Mouse (Mus musculus) midbrain, embryonic 12.5 days (tissue): Measurements from ENCODE around the gene Syn3. TPM values are rescaled to one million over a fixed set of nuclear protein-coding genes. Genes with fewer than 3 reads are reported as not detected.
"Not testable (repeated sequence)": the region's sequence is repeated elsewhere in the genome, so short reads cannot be mapped to it uniquely, and the experiment has no call there.

Source experiments
- ATAC-seq: fragments of 200-750 bp; cut with Nextera tagmentation; 2 replicates; pipeline ENCODE4 v1.8.0; 2017; ENCODE audit warnings: low read depth, moderate TSS enrichment, moderate library complexity; ENCODE audit not compliant: low FRiP score
- H3K27ac ChIP-seq: fragments of 300-500 bp; sonication (generic); replicated peaks from 2 replicates; pipeline ENCODE4 v1.5.1; 2016; ENCODE audit warnings: mild to moderate bottlenecking
- H3K27me3 ChIP-seq: fragments of 300-500 bp; sonication (generic); 2 replicates; pipeline ENCODE4 v1.6.1; 2016; ENCODE audit warnings: mild to moderate bottlenecking
- H3K36me3 ChIP-seq: fragments of 300-500 bp; sonication (generic); 2 replicates; pipeline ENCODE4 v1.6.1; 2016
- H3K4me1 ChIP-seq: fragments of 300-500 bp; sonication (generic); 2 replicates; pipeline ENCODE4 v1.6.1; 2016
- H3K4me2 ChIP-seq: fragments of 300-500 bp; sonication (generic); replicated peaks from 2 replicates; pipeline ENCODE4 v1.6.1; 2016; ENCODE audit warnings: mild to moderate bottlenecking, moderate library complexity
- H3K4me3 ChIP-seq: fragments of 300-500 bp; sonication (generic); 2 replicates; pipeline ENCODE4 v1.5.1; 2016; ENCODE audit warnings: mild to moderate bottlenecking
- H3K9ac ChIP-seq: fragments of 300-500 bp; sonication (generic); replicated peaks from 2 replicates; pipeline ENCODE4 v1.6.1; 2016; ENCODE audit warnings: mild to moderate bottlenecking, moderate library complexity
- H3K9me3 ChIP-seq: fragments of 300-500 bp; sonication (generic); 2 replicates; pipeline ENCODE4 v1.6.1; 2016; ENCODE audit warnings: mild to moderate bottlenecking
- WGBS: fragments of 180-500 bp; shearing (Covaris S2); methylation state at CpG from one replicate; pipeline ENCODE4 v1.1.7; 2016; 5-methylcytosine and 5-hydroxymethylcytosine counted together
- polyA plus RNA-seq: library from polyadenylated mRNA; unstranded; fragments of >200 nt; fragmentation: Nextera tagmentation; extraction: Ambion mirVana; gene quantifications from 2 replicates; pipeline ENCODE4 v1.2.1, GENCODE M21; 2016

Syn3 gene
- polyA plus RNA-seq, 1 experiment from 2014 or later, result 7.3 TPM

- ATAC-seq, result no peak
- Histone ChIP-seq H3K9ac (no peak overlapping the region), H3K27ac (no peak overlapping the region), H3K4me3 (no peak overlapping the region), H3K27me3 (no peaks in the 10 kb centered on the region), H3K9me3 (no peaks in the 10 kb centered on the region), H3K4me2 (no peak overlapping the region), H3K4me1 (no peaks in the 10 kb centered on the region), H3K36me3 (0 out of 2 replicates have a peak, but pooled peaks cover 5% of the 10 kb centered on the region)
- 87% methylated on average over 10 of the region's 10 CpGs for WGBS
Observed at GRCm38 (mm10) chr10:86052818-86053522, 445.7 kb downstream of the Syn3 start.

- Histone ChIP-seq H3K4me1 (no peaks in the 10 kb centered on the region), H3K27me3 (no peaks in the 10 kb centered on the region), H3K36me3 (no peaks in the 10 kb centered on the region), H3K4me2 (no peak overlapping the region), H3K27ac (no peak overlapping the region), H3K4me3 (no peak overlapping the region), H3K9me3 (no peaks in the 10 kb centered on the region), H3K9ac (no peak overlapping the region)
- no peak for ATAC-seq
- WGBS, result 86% methylated on average over 2 of the region's 2 CpGs
Observed at GRCm38 (mm10) chr10:86050522-86050921, 448.2 kb downstream of the Syn3 start.

- WGBS, result 90% methylated on average over 9 of the region's 9 CpGs
- no peak for ATAC-seq
- H3K4me1 ChIP-seq, result no peaks in the 10 kb centered on the region
Observed at GRCm38 (mm10) chr10:86047786-86048185, 450.9 kb downstream of the Syn3 start.

GRCm38 (mm10) chr10:86046371-86046770 is 452.3 kb downstream of the Syn3 start:
- Histone ChIP-seq H3K9ac (no peak overlapping the region), H3K4me1 (no peaks in the 10 kb centered on the region), H3K4me3 (no peak overlapping the region), H3K9me3 (no peaks in the 10 kb centered on the region), H3K4me2 (no peak overlapping the region), H3K27me3 (no peaks in the 10 kb centered on the region), H3K27ac (no peak overlapping the region), H3K36me3 (no peaks in the 10 kb centered on the region)
- ATAC-seq, result no peak
- 96% methylated on average over 1 of the region's 1 CpGs for WGBS

More at GRCm38 (mm10) chr10:86047786-86048185, 450.9 kb downstream of the Syn3 start:
- Histone ChIP-seq H3K9ac (no peak overlapping the region), H3K4me2 (no peak overlapping the region), H3K4me3 (no peak overlapping the region), H3K27ac (no peak overlapping the region), H3K36me3 (no peaks in the 10 kb centered on the region), H3K27me3 (no peaks in the 10 kb centered on the region), H3K9me3 (no peaks in the 10 kb centered on the region)

GRCm38 (mm10) chr10:86044066-86044465 is 454.6 kb downstream of the Syn3 start:
- H3K27me3 ChIP-seq, result no peaks in the 10 kb centered on the region
- H3K4me1 ChIP-seq, result no peaks in the 10 kb centered on the region
- H3K9me3 ChIP-seq, result no peaks in the 10 kb centered on the region
- no peak overlapping the region for H3K9ac ChIP-seq
- 81% methylated on average over 8 of the region's 8 CpGs for WGBS
- no peak overlapping the region for H3K4me2 ChIP-seq
- no peaks in the 10 kb centered on the region for H3K36me3 ChIP-seq
- no peak overlapping the region for H3K4me3 ChIP-seq
- no peak overlapping the region for H3K27ac ChIP-seq
- no peak for ATAC-seq

- Histone ChIP-seq H3K27ac (no peak overlapping the region), H3K4me3 (no peak overlapping the region), H3K9ac (no peak overlapping the region), H3K9me3 (no peaks in the 10 kb centered on the region), H3K4me2 (no peak overlapping the region), H3K27me3 (no peaks in the 10 kb centered on the region), H3K36me3 (no peaks in the 10 kb centered on the region), H3K4me1 (no peaks in the 10 kb centered on the region)
- 86% methylated on average over 4 of the region's 4 CpGs for WGBS
- ATAC-seq, result no peak
Observed at GRCm38 (mm10) chr10:86043651-86044050, 455.0 kb downstream of the Syn3 start.

- H3K4me1 ChIP-seq, result no peaks in the 10 kb centered on the region
- WGBS, result 92% methylated on average over 2 of the region's 2 CpGs
- 0 out of 2 replicates have a peak, but pooled peaks cover 3% of the 10 kb centered on the region for H3K36me3 ChIP-seq
- no peaks in the 10 kb centered on the region for H3K9me3 ChIP-seq
- no peaks in the 10 kb centered on the region for H3K27me3 ChIP-seq
- H3K4me3 ChIP-seq, result no peak overlapping the region
- H3K9ac ChIP-seq, result no peak overlapping the region
- no peak overlapping the region for H3K27ac ChIP-seq
- H3K4me2 ChIP-seq, result no peak overlapping the region
- ATAC-seq, result no peak
Observed at GRCm38 (mm10) chr10:86034007-86034728, 464.5 kb downstream of the Syn3 start.

GRCm38 (mm10) chr10:86032517-86032916 is 466.2 kb downstream of the Syn3 start:
- ATAC-seq, result no peak
- H3K9ac ChIP-seq, result no peak overlapping the region
- no peak overlapping the region for H3K27ac ChIP-seq
- 86% methylated on average over 3 of the region's 3 CpGs for WGBS
- H3K9me3 ChIP-seq, result no peaks in the 10 kb centered on the region
- no peaks in the 10 kb centered on the region for H3K4me1 ChIP-seq
- 0 out of 2 replicates have a peak, but pooled peaks cover 4% of the 10 kb centered on the region for H3K36me3 ChIP-seq
- no peak overlapping the region for H3K4me3 ChIP-seq
- H3K4me2 ChIP-seq, result no peak overlapping the region
- no peaks in the 10 kb centered on the region for H3K27me3 ChIP-seq

- no peaks in the 10 kb centered on the region for H3K4me1 ChIP-seq
- H3K9me3 ChIP-seq, result no peaks in the 10 kb centered on the region
- H3K36me3 ChIP-seq, result 0 out of 2 replicates have a peak, but pooled peaks cover 4% of the 10 kb centered on the region
- no peak overlapping the region for H3K9ac ChIP-seq
- no peaks in the 10 kb centered on the region for H3K27me3 ChIP-seq
- no peak overlapping the region for H3K27ac ChIP-seq
- H3K4me3 ChIP-seq, result no peak overlapping the region
- 94% methylated on average over 7 of the region's 7 CpGs for WGBS
- no peak for ATAC-seq
- H3K4me2 ChIP-seq, result no peak overlapping the region
Observed at GRCm38 (mm10) chr10:86030743-86031142, 468.0 kb downstream of the Syn3 start.

- H3K9me3 ChIP-seq, H3K27ac ChIP-seq, H3K4me2 ChIP-seq, H3K9ac ChIP-seq, H3K4me3 ChIP-seq, H3K4me1 ChIP-seq, ATAC-seq, H3K36me3 ChIP-seq, H3K27me3 ChIP-seq: not testable (repeated sequence)
- WGBS, result 67% methylated on average over 1 of the region's 1 CpGs
Observed at GRCm38 (mm10) chr10:86026807-86027206, 471.9 kb downstream of the Syn3 start.

- Histone ChIP-seq H3K4me2 (no peak overlapping the region), H3K9ac (no peak overlapping the region), H3K4me1 (no peaks in the 10 kb centered on the region), H3K27ac (no peak overlapping the region), H3K36me3 (0 out of 2 replicates have a peak, but pooled peaks cover 4% of the 10 kb centered on the region), H3K27me3 (no peaks in the 10 kb centered on the region), H3K9me3 (no peaks in the 10 kb centered on the region), H3K4me3 (no peak overlapping the region)
- no peak for ATAC-seq
- 96% methylated on average over 3 of the region's 3 CpGs for WGBS
Observed at GRCm38 (mm10) chr10:86026354-86026753, 472.3 kb downstream of the Syn3 start.

- H3K27me3 ChIP-seq, result no peaks in the 10 kb centered on the region
- no peak for ATAC-seq
- 0 out of 2 replicates have a peak, but pooled peaks cover 4% of the 10 kb centered on the region for H3K36me3 ChIP-seq
- WGBS, result 84% methylated on average over 2 of the region's 2 CpGs
- H3K9me3 ChIP-seq, result no peaks in the 10 kb centered on the region
- H3K4me1 ChIP-seq, result no peaks in the 10 kb centered on the region
- no peak overlapping the region for H3K4me2 ChIP-seq
- H3K9ac ChIP-seq, result no peak overlapping the region
- no peak overlapping the region for H3K27ac ChIP-seq
- H3K4me3 ChIP-seq, result no peak overlapping the region
Observed at GRCm38 (mm10) chr10:86025906-86026305, 472.8 kb downstream of the Syn3 start.
